Mouse (Mus musculus) spleen, postnatal 0 days (tissue): ENCODE data around the gene Olfr44. TPM values are rescaled to one million over a fixed set of nuclear protein-coding genes. Genes with fewer than 3 reads are reported as not detected.

Experiments
- polyA plus RNA-seq: library from polyadenylated mRNA; unstranded; fragments of >200 nt; fragmentation: Nextera tagmentation; extraction: Ambion mirVana; gene quantifications from 2 replicates; pipeline ENCODE4 v1.2.1, GENCODE M21; 2015

Olfr44 gene
- polyA plus RNA-seq, result not detected in 2 replicates

DNA sequence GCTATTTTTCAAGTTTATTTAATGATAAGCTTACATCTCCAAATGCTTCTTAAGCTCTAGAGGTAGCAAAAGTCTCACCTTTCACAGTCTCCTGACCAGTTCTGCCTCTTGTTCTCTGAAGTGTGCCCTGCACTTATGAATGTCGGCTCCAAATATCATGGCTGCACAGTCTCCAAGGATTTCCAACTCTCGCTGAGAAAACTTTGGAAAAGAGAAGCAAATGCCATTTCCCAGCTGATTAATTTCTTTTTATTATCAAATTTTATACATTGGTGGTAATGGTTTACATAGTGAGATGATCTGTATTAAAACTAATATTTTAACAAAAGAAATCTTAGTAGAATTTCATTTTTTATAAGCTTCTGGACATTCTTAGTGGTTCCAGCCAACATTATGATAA is at the start of gene Olfr44:
Olfr44 (minus strand) TSS at position 101 of the 400 bp plus-strand sequence.

DNA sequence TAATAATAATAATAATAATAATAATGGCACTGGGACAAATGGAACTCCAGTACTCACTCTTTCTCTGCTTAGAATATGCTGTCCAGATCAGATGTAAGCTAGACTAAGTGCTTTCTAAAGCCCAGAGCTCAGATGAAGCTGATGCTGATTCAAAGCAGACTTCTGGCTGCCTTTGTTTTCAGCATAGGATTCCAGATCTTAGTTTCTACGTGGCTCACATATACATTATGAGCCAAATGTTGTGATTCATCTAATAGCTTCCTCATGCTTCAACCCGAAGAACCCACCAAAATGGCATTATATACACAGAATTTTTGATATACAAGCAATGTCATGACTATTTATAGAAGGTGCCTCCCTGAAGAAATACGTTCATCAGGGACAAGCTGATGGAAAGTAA is 21.7 kb upstream of the Olfr44 start, which contains the start of gene Olfr957:
Olfr957 (minus strand) TSS at position 279 of the 400 bp plus-strand sequence.

DNA sequence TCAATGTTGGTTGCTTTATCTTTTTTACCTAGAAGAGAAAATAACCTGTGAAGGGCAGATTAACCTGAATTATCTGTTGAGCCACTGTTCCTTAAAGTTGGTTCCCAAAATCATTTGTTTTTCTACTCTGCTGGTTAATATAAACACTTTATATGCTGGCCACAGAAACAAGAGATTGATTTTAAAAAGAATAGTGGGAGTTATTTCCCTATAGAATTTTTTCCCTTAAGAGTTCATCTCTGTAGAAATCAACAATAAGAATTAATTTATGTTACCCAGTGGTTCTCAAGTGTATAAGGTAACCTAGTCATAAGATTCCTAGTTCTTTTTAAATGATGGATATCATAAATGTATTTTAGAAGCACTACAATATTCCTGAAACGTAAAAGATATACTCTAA is 22.0 kb downstream of the Olfr44 start, which contains the start of gene Olfr955:
Olfr955 (minus strand) TSS at position 101 of the 400 bp plus-strand sequence.

DNA sequence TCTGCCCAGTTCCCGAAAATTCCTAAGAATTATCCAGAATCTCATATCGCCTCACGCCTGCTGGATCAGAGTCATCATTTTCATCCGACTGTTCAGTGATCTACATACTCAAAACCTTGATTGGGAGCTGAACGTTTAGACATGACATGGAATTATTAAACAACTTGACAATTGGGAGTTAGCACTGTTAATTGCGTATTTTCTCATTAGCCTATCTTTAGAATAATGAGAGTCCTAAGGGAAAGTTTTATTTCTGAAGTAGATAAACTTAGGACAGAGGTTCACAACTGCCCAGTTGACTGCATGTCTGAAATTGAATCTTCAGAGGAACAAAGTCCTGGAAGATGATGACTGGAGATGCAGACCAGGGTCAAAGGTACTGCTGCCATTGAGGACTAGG is 37.4 kb downstream of the Olfr44 start, which contains the start of gene Olfr954:
Olfr954 (plus strand) TSS at position 301 of the 400 bp plus-strand sequence.

Other genes starting within 250 kb of the Olfr44 start
- gene Olfr1537, start 244.0 kb downstream of the Olfr44 start, polyA plus RNA-seq, result not detected in 2 replicates
- not detected in 2 replicates for gene Olfr945, start 217.2 kb downstream of the Olfr44 start, polyA plus RNA-seq
- not detected in 2 replicates for gene Olfr948, start 167.9 kb downstream of the Olfr44 start, polyA plus RNA-seq
- gene Olfr951, start 106.6 kb downstream of the Olfr44 start, polyA plus RNA-seq, result not detected in 2 replicates
- gene Olfr952, start 66.8 kb downstream of the Olfr44 start, polyA plus RNA-seq, result not detected in 2 replicates
- not detected in 2 replicates for gene Olfr954, start 37.3 kb downstream of the Olfr44 start, polyA plus RNA-seq
- gene Olfr955, start 22.1 kb downstream of the Olfr44 start, polyA plus RNA-seq, result not detected in 2 replicates
- gene Olfr957, start 21.8 kb upstream of the Olfr44 start, polyA plus RNA-seq, result not detected in 2 replicates
- not detected in 2 replicates for gene Olfr958, start 60.1 kb upstream of the Olfr44 start, polyA plus RNA-seq
- not detected in 2 replicates for gene Olfr959, start 81.6 kb upstream of the Olfr44 start, polyA plus RNA-seq
- 2.8 and 4.7 TPM in 2 replicates for gene AW551984, start 110.4 kb upstream of the Olfr44 start, polyA plus RNA-seq
- not detected in 2 replicates for gene Olfr148, start 116.7 kb upstream of the Olfr44 start, polyA plus RNA-seq
- not detected in 2 replicates for gene Olfr960, start 127.4 kb upstream of the Olfr44 start, polyA plus RNA-seq
- gene Olfr961, start 151.1 kb upstream of the Olfr44 start, polyA plus RNA-seq, result not detected in 2 replicates
- not detected in 2 replicates for gene Olfr963, start 173.2 kb upstream of the Olfr44 start, polyA plus RNA-seq
- not detected in 2 replicates for gene Olfr149, start 213.1 kb upstream of the Olfr44 start, polyA plus RNA-seq
- not detected in 2 replicates for gene Olfr965, start 217.4 kb upstream of the Olfr44 start, polyA plus RNA-seq
- gene Olfr150, start 237.0 kb upstream of the Olfr44 start, polyA plus RNA-seq, result not detected in 2 replicates